ENCODE assay signal across 25 mouse cellular contexts in genomic region chr17:15949753-15950152, GRCm38 (mm10).
"Had no signal": no experiment of that assay in that cellular context is flagged by ENCODE, and none has a peak within 500 bp of the region (broad histone marks: within the 10 kb centered on the region; RNA-seq: fewer than 3 reads in every experiment).

No protein-coding gene starts in this region.

- H3K9me3 ChIP-seq: heart, embryonic 13.5 days; heart, embryonic 15.5 days; hindbrain, embryonic 13.5 days; hindbrain, embryonic 15.5 days; kidney, embryonic 15.5 days; limb, embryonic 15.5 days had no signal

- H3K4me1 ChIP-seq: heart, embryonic 13.5 days; heart, embryonic 15.5 days; hindbrain, embryonic 13.5 days; hindbrain, embryonic 15.5 days; kidney, embryonic 15.5 days; limb, embryonic 13.5 days; limb, embryonic 15.5 days had no signal

- DNase-seq: gastrocnemius, adult 2 months; gastrocnemius, postnatal 10 days; gastrocnemius, postnatal 25 days; heart, adult 18-20 months; heart, postnatal 14 days; heart, postnatal 36 days; kidney, adult 11 months; kidney, adult 2 months; kidney, adult 9 months; kidney, postnatal 14 days; kidney, postnatal 36 days; layer of hippocampus, adult 9-11 months; layer of hippocampus, postnatal 36 days; left cerebral cortex, postnatal 4 days had no signal

- H3K9ac ChIP-seq: heart, embryonic 13.5 days; heart, embryonic 15.5 days; hindbrain, embryonic 13.5 days; hindbrain, embryonic 15.5 days; kidney, embryonic 15.5 days; limb, embryonic 13.5 days; limb, embryonic 15.5 days had no signal

- ATAC-seq: forebrain, embryonic 16.5 days; hindbrain, postnatal 0 days had no signal

- H3K27ac ChIP-seq: gastrocnemius, adult 2 months; heart, embryonic 13.5 days; heart, embryonic 15.5 days; hindbrain, embryonic 13.5 days; hindbrain, embryonic 15.5 days; hindbrain, postnatal 0 days; kidney, embryonic 15.5 days; kidney, postnatal 0 days; limb, embryonic 13.5 days; limb, embryonic 15.5 days had no signal

- H3K27me3 ChIP-seq: heart, embryonic 13.5 days; heart, embryonic 15.5 days; hindbrain, embryonic 13.5 days; hindbrain, embryonic 15.5 days; kidney, embryonic 15.5 days; limb, embryonic 13.5 days; limb, embryonic 15.5 days had no signal

- H3K36me3 ChIP-seq: heart, embryonic 13.5 days; heart, embryonic 15.5 days; hindbrain, embryonic 13.5 days; hindbrain, embryonic 15.5 days; kidney, embryonic 15.5 days; limb, embryonic 13.5 days; limb, embryonic 15.5 days had no signal

- H3K4me3 ChIP-seq: gastrocnemius, adult 2 months; heart, embryonic 13.5 days; heart, embryonic 15.5 days; hindbrain, embryonic 13.5 days; hindbrain, embryonic 15.5 days; kidney, embryonic 15.5 days; limb, embryonic 13.5 days; limb, embryonic 15.5 days had no signal

- H3K4me2 ChIP-seq: heart, embryonic 11.5 days; heart, embryonic 13.5 days; heart, embryonic 15.5 days; hindbrain, embryonic 13.5 days; hindbrain, embryonic 15.5 days; kidney, embryonic 15.5 days; limb, embryonic 13.5 days; limb, embryonic 15.5 days had no signal
